Mouse (Mus musculus) midbrain, embryonic 13.5 days (tissue): ENCODE data around the gene Nrbf2. TPM values are rescaled to one million over a fixed set of nuclear protein-coding genes. Genes with fewer than 3 reads are reported as not detected.

Experiments
- ATAC-seq: fragments of 200-750 bp; cut with Nextera tagmentation; 2 replicates; pipeline ENCODE4 v1.8.0; 2017; ENCODE audit warnings: mild to moderate bottlenecking, moderate TSS enrichment, moderate library complexity
- H3K27ac ChIP-seq: fragments of 300-500 bp; sonication (generic); 2 replicates; pipeline ENCODE4 v1.5.1; 2015; ENCODE audit warnings: inconsistent platforms, mild to moderate bottlenecking, moderate library complexity
- H3K27me3 ChIP-seq: fragments of 300-500 bp; sonication (generic); 2 replicates; pipeline ENCODE4 v1.6.1; 2015; ENCODE audit warnings: mild to moderate bottlenecking, inconsistent platforms
- H3K36me3 ChIP-seq: fragments of 300-500 bp; sonication (generic); 2 replicates; pipeline ENCODE4 v1.6.1; 2015; ENCODE audit warnings: mild to moderate bottlenecking, inconsistent platforms
- H3K4me1 ChIP-seq: fragments of 300-500 bp; sonication (generic); replicated peaks from 2 replicates; pipeline ENCODE4 v1.6.1; 2015; ENCODE audit warnings: inconsistent platforms
- H3K4me2 ChIP-seq: fragments of 300-500 bp; sonication (generic); replicated peaks from 2 replicates; pipeline ENCODE4 v1.6.1; 2015; ENCODE audit warnings: moderate library complexity, mild to moderate bottlenecking, inconsistent platforms
- H3K4me3 ChIP-seq: fragments of 300-500 bp; sonication (generic); replicated peaks from 2 replicates; pipeline ENCODE4 v1.5.1; 2015; ENCODE audit warnings: mild to moderate bottlenecking, inconsistent platforms
- H3K9ac ChIP-seq: fragments of 300-500 bp; sonication (generic); replicated peaks from 2 replicates; pipeline ENCODE4 v1.6.1; 2015; ENCODE audit warnings: mild to moderate bottlenecking, inconsistent platforms
- H3K9me3 ChIP-seq: fragments of 300-500 bp; sonication (generic); 2 replicates; pipeline ENCODE4 v1.6.1; 2016; ENCODE audit warnings: mild to moderate bottlenecking, inconsistent platforms
- WGBS: fragments of 180-500 bp; shearing (Covaris S2); methylation state at CpG from one replicate; pipeline ENCODE4 v1.1.7; 2015; 5-methylcytosine and 5-hydroxymethylcytosine counted together
- polyA plus RNA-seq: library from polyadenylated mRNA; unstranded; fragments of >200 nt; fragmentation: Nextera tagmentation; extraction: Ambion mirVana; gene quantifications from 2 replicates; pipeline ENCODE4 v1.2.1, GENCODE M21; 2015

Gene Nrbf2
- polyA plus RNA-seq, 1 experiment from 2014 or later: 43.3 TPM

DNA sequence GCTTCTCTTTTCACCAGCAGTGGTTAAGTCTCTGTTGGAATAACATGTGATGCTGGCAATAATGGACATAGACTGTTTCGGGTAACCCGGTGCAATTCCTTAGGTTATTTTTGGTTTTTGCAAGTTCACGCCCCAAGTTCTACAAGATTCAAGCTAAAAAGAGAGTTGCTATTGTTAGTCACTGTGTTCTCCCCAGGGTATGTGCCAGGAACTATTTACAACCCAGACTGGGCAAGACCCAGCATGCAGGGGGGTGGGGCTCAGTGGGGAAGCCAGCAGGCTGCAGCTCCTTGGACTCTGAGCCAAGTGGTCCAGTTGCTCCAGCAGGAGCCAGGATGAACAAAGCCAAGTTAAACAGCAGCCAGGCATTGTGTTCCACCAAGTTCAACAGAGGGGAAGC lies 2.8 kb upstream of the Nrbf2 start:
- H3K4me3 ChIP-seq: no peak overlapping the region
- H3K4me2 ChIP-seq: no peak overlapping the region
- ATAC-seq: no peak
- WGBS: 84% methylated on average over 3 of the region's 3 CpGs
- H3K9ac ChIP-seq: no peak overlapping the region
- no peaks in the 10 kb centered on the region for H3K36me3 ChIP-seq
- peaks cover 17% of the 10 kb centered on the region for H3K4me1 ChIP-seq
- H3K9me3 ChIP-seq: no peaks in the 10 kb centered on the region
- no peak overlapping the region for H3K27ac ChIP-seq
- no peaks in the 10 kb centered on the region for H3K27me3 ChIP-seq

DNA sequence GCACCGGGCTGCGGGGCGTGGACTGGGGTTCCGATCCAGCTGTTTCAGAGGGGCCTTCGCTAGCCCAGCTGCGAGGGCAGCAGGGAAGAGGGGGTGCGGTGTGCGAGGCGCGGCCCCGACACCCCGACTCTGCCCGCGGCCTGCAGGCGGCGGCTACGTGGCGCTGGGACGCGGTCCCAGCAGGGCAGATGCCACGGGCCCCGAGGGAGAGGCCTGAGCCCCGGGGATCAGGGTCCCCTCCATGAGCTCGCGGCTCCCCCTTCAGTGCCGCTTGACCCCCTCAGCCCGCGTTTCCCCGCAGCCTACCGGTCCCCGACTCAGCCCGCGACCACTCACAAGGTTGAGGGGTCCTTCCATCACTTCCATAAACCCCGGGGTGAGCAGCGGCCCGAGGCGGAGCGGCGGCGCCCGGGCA lies 337 bp downstream of the Nrbf2 start:
- Histone ChIP-seq H3K9ac (peak overlapping the region; percentile 95), H3K27me3 (no peaks in the 10 kb centered on the region), H3K36me3 (no peaks in the 10 kb centered on the region), H3K4me1 (peaks cover 29% of the 10 kb centered on the region), H3K9me3 (no peaks in the 10 kb centered on the region), H3K4me3 (peak overlapping the region; percentile 77), H3K27ac (peak overlapping the region; percentile 61), H3K4me2 (peak overlapping the region; percentile 95)
- under 1% methylated on average over 31 of the region's 41 CpGs for WGBS
- ATAC-seq: peak; percentile 85

DNA sequence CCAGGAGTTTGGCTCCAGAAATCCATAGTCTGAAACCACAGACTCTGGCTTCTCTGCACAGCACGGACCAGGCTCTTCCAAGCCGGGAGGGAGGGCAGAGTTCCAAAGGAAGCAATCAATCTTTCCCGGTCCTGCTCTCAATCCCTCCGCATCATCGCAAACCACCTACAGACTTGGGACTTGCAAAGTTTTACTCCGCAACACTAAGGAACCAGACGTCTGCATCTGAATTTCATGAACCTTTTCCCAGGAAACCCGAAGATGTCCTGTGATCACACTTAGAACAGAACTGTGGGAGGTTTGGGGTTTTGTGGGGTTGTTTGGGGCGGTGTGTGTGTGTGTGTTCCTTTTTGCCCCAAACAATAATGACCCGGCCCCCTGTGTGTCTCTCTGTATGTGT lies 794 bp downstream of the Nrbf2 start:
- Histone ChIP-seq H3K4me3 (peak overlapping the region; percentile 77), H3K4me2 (peak overlapping the region; percentile 95), H3K27me3 (no peaks in the 10 kb centered on the region), H3K27ac (no peak overlapping the region), H3K4me1 (peaks cover 29% of the 10 kb centered on the region), H3K36me3 (no peaks in the 10 kb centered on the region), H3K9ac (peak overlapping the region; percentile 95), H3K9me3 (no peaks in the 10 kb centered on the region)
- no peak for ATAC-seq
- WGBS: 4% methylated on average over 10 of the region's 10 CpGs

DNA sequence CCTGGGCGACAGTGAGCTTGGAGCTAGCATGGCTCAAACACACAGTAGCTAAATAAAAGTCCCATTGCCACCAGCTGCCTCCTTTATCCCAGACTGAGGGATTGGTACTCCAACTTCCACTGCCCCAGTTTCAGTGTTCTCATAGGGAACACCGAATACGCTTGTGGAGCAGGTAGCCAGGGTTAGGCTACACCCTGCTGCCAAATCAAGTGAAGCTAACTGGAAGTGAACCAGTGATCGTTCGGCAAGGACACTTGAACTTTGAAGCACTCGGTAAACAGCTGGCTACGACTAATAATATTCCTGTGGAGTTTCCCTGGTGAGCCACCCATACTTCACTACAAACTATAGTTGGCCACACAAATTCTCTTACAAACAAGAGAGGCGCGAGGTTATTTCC lies 1.6 kb downstream of the Nrbf2 start:
- Histone ChIP-seq H3K4me1 (peaks cover 29% of the 10 kb centered on the region), H3K4me2 (peak overlapping the region; percentile 95), H3K9ac (peak overlapping the region; percentile 95; the same call in 1 of the 2 replicates), H3K4me3 (peak overlapping the region; percentile 77), H3K27me3 (no peaks in the 10 kb centered on the region), H3K27ac (no peak overlapping the region), H3K9me3 (no peaks in the 10 kb centered on the region), H3K36me3 (no peaks in the 10 kb centered on the region)
- ATAC-seq: no peak
- 84% methylated on average over 9 of the region's 9 CpGs for WGBS

DNA sequence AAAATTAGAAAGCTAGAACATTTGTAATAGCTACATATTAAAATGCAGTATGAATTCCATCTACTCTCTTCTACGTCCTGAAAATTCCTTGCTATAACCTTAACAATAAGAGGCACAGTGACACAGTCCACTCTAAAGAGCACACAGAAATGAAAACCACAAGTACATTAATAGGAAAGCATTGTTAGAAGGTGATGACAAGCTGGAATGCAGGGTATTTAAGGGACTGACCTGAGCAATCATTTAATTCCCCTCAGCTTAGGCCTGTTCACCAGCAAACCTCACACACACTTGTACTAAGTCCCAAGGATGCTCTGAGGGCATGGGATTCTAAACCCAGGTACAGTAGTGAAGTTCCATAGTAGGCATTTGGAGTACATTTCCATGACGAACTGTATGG lies 2.6 kb downstream of the Nrbf2 start:
- Histone ChIP-seq H3K4me2 (no peak overlapping the region), H3K27me3 (no peaks in the 10 kb centered on the region), H3K36me3 (no peaks in the 10 kb centered on the region), H3K4me3 (no peak overlapping the region), H3K27ac (no peak overlapping the region), H3K9ac (0 out of 2 replicates have a peak overlapping the region, but pooled peaks have one; percentile 14), H3K4me1 (peaks cover 29% of the 10 kb centered on the region), H3K9me3 (no peaks in the 10 kb centered on the region)
- WGBS: 90% methylated on average over 2 of the region's 2 CpGs
- no peak for ATAC-seq

DNA sequence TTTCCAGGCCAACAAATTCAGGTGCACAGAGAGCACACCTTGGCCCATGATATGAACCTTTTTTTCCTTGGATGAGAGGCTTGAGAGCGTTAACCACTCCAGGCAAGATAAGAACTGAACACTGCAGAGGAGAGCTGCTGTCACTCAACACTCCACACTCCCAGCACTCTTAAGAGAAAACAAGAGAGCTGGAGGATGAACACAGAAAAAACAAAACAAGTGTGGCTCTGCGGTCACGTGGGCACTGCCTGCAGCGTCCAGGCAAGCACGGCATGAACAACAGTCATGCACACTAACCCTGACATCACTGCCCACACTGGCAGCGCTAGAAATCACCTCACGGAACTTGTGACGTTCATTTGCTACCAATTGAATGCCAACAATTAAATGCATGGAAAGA lies 3.3 kb downstream of the Nrbf2 start:
- Histone ChIP-seq H3K27me3 (no peaks in the 10 kb centered on the region), H3K4me2 (no peak overlapping the region), H3K9ac (no peak overlapping the region), H3K4me3 (no peak overlapping the region), H3K4me1 (peaks cover 29% of the 10 kb centered on the region), H3K36me3 (no peaks in the 10 kb centered on the region), H3K27ac (no peak overlapping the region), H3K9me3 (no peaks in the 10 kb centered on the region)
- no peak for ATAC-seq
- WGBS: 83% methylated on average over 8 of the region's 8 CpGs

DNA sequence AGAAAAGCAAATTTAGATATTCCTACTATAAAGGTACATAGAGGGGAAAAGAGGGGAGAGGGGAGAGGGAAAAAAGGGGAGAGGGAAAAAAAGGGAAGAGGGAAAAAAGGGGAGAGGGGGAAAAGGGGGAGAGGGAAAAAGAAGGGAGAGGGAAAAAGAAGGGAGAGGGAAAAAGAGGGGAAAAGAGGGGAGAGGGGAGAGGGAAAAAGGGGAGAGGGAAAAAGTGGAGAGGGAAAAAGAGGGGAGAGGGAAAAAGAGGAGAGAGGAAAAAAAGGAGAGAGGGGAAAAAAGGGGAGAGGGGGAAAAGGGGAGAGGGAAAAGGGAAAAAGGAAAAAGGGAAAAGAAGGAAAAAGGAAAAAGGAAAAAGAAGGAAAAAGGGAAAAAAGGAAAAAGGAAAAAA lies 9.2 kb downstream of the Nrbf2 start:
- H3K4me1 ChIP-seq: no peaks in the 10 kb centered on the region
- no peak overlapping the region for H3K4me2 ChIP-seq
- no peak overlapping the region for H3K4me3 ChIP-seq
- no peaks in the 10 kb centered on the region for H3K9me3 ChIP-seq
- H3K27me3 ChIP-seq: no peaks in the 10 kb centered on the region
- ATAC-seq: no peak
- peaks cover 28% of the 10 kb centered on the region for H3K36me3 ChIP-seq
- no peak overlapping the region for H3K9ac ChIP-seq
- no peak overlapping the region for H3K27ac ChIP-seq

DNA sequence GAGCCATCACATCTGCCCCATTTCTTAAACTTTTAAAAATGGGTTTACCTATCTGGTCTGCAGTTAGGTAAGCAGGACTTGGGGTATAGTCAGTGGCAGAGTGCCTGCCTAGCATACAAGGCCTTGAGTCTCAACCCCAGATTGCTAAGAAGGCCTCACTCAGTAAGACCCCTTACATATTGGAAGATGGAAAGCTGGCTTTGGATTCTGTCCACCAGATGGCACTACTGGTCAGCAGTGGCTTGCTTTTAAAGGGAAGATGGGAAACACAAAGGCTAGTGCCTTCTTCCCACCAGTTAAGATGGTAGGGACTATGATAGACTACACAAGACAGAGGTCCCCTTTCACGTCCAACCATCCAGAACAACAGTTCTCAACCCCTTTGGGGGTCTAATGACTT lies 20.3 kb downstream of the Nrbf2 start:
- 76% methylated on average over 1 of the region's 1 CpGs for WGBS
- Histone ChIP-seq H3K27ac (no peak overlapping the region), H3K4me2 (no peak overlapping the region), H3K4me1 (no peaks in the 10 kb centered on the region), H3K9me3 (no peaks in the 10 kb centered on the region), H3K27me3 (no peaks in the 10 kb centered on the region), H3K36me3 (peaks cover 37% of the 10 kb centered on the region), H3K9ac (no peak overlapping the region), H3K4me3 (no peak overlapping the region)
- ATAC-seq: 0 out of 2 replicates have a peak, but pooled peaks have one; percentile 24

DNA sequence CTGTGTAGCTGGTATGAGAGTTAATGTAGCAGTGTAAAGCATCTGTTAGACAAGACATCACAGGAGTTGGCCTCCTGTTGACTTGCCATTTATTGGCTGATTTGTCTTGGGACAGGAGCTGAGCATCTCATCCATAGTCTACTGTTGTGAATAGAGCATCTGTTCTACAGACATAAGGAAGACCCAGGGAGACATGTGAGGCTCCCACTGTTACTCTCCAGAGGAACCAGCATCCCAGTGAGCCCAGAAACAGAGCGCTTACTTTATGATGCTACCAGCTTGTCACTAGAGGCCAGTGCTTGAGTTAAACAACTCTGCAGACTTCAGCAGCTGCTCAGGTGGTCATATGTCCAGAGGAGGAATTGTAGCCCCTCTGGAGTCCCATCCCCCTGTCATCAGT lies 32.0 kb downstream of the Nrbf2 start:
- ATAC-seq: no peak
- Histone ChIP-seq H3K4me1 (no peaks in the 10 kb centered on the region), H3K4me3 (no peak overlapping the region), H3K36me3 (peaks cover 70% of the 10 kb centered on the region), H3K9me3 (no peaks in the 10 kb centered on the region), H3K9ac (no peak overlapping the region), H3K27me3 (no peaks in the 10 kb centered on the region), H3K27ac (no peak overlapping the region), H3K4me2 (no peak overlapping the region)
- 91% methylated on average over 1 of the region's 1 CpGs for WGBS

DNA sequence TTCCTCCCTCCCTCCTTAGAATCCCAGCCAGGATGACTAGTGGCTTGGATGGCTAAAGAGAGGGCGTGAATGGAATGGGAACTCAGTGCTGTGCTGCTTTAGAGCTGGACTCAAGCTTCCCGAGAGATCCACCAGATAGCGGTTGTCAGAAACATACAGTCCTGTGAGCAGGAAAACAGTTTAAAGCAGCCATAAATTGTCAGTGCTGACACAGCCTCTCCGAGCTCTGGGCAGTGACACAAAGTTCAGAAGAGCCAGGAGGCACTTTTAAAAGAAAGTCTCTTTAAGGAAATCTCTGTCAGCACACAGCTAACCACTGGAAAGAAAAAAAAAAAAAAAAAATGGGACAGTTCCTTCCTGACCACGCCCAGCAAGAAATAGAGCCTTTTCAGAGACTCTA lies 32.8 kb downstream of the Nrbf2 start:
- no peak for ATAC-seq
- 94% methylated on average over 5 of the region's 5 CpGs for WGBS
- peaks cover 70% of the 10 kb centered on the region for H3K36me3 ChIP-seq

DNA sequence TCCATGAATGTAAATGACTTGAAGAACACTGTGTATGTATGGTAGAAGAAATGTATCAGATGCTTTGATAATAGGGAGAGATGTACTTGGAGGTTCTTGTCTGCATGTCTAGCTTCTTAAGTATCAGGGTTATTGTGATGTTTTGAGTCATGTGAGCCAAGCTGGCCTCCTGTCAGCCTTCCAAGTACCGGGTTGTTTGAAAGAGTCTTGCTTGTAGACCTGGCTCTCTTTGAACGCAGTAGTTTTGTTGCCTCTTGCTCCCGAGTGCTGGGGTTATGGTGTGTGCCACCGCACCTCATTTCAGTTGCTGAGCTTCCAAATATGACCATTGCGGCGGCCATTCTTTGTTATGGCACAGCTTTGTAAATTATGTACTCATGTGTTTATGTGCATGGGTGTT lies 34.3 kb downstream of the Nrbf2 start:
- Histone ChIP-seq H3K4me1 (no peaks in the 10 kb centered on the region), H3K27me3 (no peaks in the 10 kb centered on the region), H3K4me2 (no peak overlapping the region), H3K36me3 (peaks cover 72% of the 10 kb centered on the region), H3K4me3 (no peak overlapping the region), H3K9me3 (no peaks in the 10 kb centered on the region), H3K27ac (no peak overlapping the region), H3K9ac (no peak overlapping the region)
- no peak for ATAC-seq
- WGBS: 96% methylated on average over 6 of the region's 6 CpGs

More for the DNA sequence above, 32.8 kb downstream of the Nrbf2 start:
- Histone ChIP-seq H3K4me1 (no peaks in the 10 kb centered on the region), H3K4me2 (no peak overlapping the region), H3K27me3 (no peaks in the 10 kb centered on the region), H3K9me3 (no peaks in the 10 kb centered on the region), H3K27ac (no peak overlapping the region), H3K9ac (no peak overlapping the region), H3K4me3 (no peak overlapping the region)

DNA sequence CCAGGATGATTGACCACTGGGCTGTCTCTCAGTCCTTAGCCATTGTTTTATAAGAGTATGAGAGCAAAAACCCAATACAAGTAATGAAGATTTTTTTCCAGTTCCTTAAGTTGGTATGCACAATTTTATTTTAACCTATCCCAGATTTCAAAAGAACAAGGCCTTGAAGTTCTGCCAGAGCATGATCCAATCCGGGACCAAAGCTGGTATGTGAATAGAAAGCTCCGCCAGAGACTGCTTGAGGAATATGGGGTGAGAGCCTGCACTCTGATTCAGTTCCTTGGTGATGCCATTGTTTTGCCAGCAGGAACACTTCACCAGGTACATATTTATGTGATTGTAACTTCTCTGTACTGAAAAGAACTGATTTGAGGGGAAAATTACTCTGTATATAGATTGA lies 35.6 kb downstream of the Nrbf2 start:
- WGBS: 87% methylated on average over 2 of the region's 2 CpGs
- no peak for ATAC-seq
- H3K36me3 ChIP-seq: peaks cover 73% of the 10 kb centered on the region

DNA sequence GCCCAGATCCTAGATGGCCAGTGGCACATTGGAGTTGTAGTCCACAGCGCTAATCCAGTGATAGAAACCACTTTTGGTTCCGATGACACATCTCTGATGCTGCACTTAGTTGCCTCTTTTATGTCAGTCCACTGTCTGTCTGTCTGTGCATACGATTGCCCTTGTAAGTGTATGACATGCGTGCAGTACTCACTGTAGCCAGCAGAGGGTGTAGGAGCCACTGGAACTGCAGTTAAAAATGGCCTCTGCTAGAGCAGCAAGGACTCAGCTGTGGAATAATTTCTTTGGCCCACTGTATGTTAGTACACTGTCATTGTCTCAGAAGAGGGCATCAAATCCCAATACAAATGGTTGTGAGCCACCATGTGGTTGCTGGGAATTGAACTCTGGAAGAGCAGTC lies 38.0 kb downstream of the Nrbf2 start:
- ATAC-seq: no peak
- 94% methylated on average over 4 of the region's 4 CpGs for WGBS

More for the DNA sequence above, 35.6 kb downstream of the Nrbf2 start:
- H3K27ac ChIP-seq: no peak overlapping the region
- no peak overlapping the region for H3K4me3 ChIP-seq
- H3K9ac ChIP-seq: no peak overlapping the region
- H3K9me3 ChIP-seq: no peaks in the 10 kb centered on the region
- H3K27me3 ChIP-seq: no peaks in the 10 kb centered on the region
- H3K4me2 ChIP-seq: no peak overlapping the region
- H3K4me1 ChIP-seq: no peaks in the 10 kb centered on the region

More for the DNA sequence above, 38.0 kb downstream of the Nrbf2 start:
- Histone ChIP-seq H3K4me3 (no peak overlapping the region), H3K27ac (no peak overlapping the region), H3K27me3 (no peaks in the 10 kb centered on the region), H3K36me3 (peaks cover 71% of the 10 kb centered on the region), H3K4me2 (no peak overlapping the region), H3K9ac (no peak overlapping the region), H3K9me3 (no peaks in the 10 kb centered on the region), H3K4me1 (no peaks in the 10 kb centered on the region)
